Mouse (Mus musculus) cortical plate, adult 2 months (tissue): ENCODE measurements around the gene Cenpu. TPM values are rescaled to one million over a fixed set of nuclear protein-coding genes. Genes with fewer than 3 reads are reported as not detected.

ENCODE experiments used
- H3K27ac ChIP-seq: fragments of 200-500 bp; 2 replicates; pipeline ENCODE4 v1.5.1; 2012; ENCODE audit warnings: low read length, control low read depth, inconsistent platforms; ENCODE audit not compliant: insufficient read depth
- H3K4me1 ChIP-seq: fragments of 200-500 bp; 2 replicates; pipeline ENCODE4 v1.6.1; 2011; ENCODE audit warnings: low read length; ENCODE audit not compliant: control insufficient read depth, insufficient read depth
- H3K4me3 ChIP-seq: fragments of 200-500 bp; 2 replicates; pipeline ENCODE4 v1.5.1; 2011; ENCODE audit warnings: mild to moderate bottlenecking, low read length, control low read depth; ENCODE audit not compliant: insufficient read depth
- CTCF ChIP-seq: fragments of 200-500 bp; IDR thresholded peaks from 2 replicates; pipeline ENCODE4 v1.5.1; 2011; ENCODE audit warnings: mild to moderate bottlenecking, control low read depth, low read length; ENCODE audit not compliant: insufficient read depth; ENCODE audit errors: extremely low read depth
- POLR2A ChIP-seq: fragments of 200-500 bp; IDR thresholded peaks from 2 replicates; pipeline ENCODE4 v1.6.1; 2011; ENCODE audit warnings: mild to moderate bottlenecking, low read length, control low read depth; ENCODE audit not compliant: insufficient read depth; ENCODE audit errors: extremely low read depth
- polyA plus RNA-seq: library from polyadenylated mRNA; depleted of rRNA; stranded (reverse); fragments of >200 nt; gene quantifications from 2 replicates; pipeline ENCODE4 v1.2.3, GENCODE M21; 2012

Cenpu gene
- polyA plus RNA-seq, 1 experiment: 3.2 TPM

GRCm38 (mm10) chr8:46593772-46594171, 41.9 kb downstream of the Cenpu start:
- H3K4me3 ChIP-seq: no peak overlapping the region

GRCm38 (mm10) chr8:46595593-46595992, 43.8 kb downstream of the Cenpu start:
- Histone ChIP-seq H3K4me1 (no peaks in the 10 kb centered on the region), H3K4me3 (no peak overlapping the region), H3K27ac (no peak overlapping the region)
- TF ChIP-seq CTCF (no peak), POLR2A (no peak)

More at GRCm38 (mm10) chr8:46593772-46594171, 41.9 kb downstream of the Cenpu start:
- H3K4me1 ChIP-seq: no peaks in the 10 kb centered on the region
- TF ChIP-seq CTCF (no peak), POLR2A (no peak)
- no peak overlapping the region for H3K27ac ChIP-seq

DNA sequence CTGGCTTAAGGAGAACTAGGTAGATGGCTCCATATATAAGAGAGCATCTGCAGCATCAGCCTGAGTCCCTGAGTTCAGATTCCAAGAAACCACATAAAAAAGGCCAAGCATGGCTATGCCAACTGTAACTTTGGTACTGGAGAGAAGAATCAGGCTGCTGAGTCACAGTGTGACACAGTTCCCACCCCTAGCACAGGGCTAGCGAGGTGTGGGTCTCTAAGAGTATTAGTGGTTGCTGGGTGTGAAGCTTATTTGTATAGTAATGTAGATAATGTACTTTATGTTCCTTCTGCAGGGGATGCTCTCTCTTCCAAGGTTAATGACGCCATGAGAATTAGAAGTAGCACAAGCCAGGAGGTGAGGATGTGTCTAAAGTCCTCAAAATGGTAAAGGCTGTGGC, 44.7 kb downstream of the Cenpu start:
- no peak overlapping the region for H3K27ac ChIP-seq
- no peak overlapping the region for H3K4me3 ChIP-seq
- no peak for TF ChIP-seq POLR2A
- no peak for TF ChIP-seq CTCF
- H3K4me1 ChIP-seq: no peaks in the 10 kb centered on the region

DNA sequence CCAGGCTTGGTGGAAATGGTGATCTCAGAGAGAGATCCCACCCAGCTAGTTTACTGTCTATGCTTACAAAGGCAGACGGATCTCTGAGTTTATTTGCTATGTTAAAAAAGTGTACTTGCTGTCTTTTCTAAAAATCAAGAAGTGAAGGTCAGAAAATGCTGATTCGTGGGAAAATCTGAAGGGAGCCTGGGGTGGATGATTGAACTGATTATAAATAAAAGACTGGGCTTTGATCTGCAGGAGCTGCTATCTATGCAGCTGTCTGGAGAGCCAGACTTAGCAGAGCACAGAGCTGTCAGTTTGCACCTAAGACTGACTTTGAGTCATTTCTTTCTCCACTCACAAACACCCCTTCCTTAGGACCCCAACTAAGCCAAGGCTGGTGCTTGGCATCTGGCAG, 45.6 kb downstream of the Cenpu start:
- TF ChIP-seq POLR2A (no peak), CTCF (no peak)
- H3K27ac ChIP-seq: no peak overlapping the region
- no peak overlapping the region for H3K4me3 ChIP-seq
- no peaks in the 10 kb centered on the region for H3K4me1 ChIP-seq

- TF ChIP-seq CTCF (no peak), POLR2A (no peak)
- H3K4me1 ChIP-seq: no peaks in the 10 kb centered on the region
- no peak overlapping the region for H3K4me3 ChIP-seq
- no peak overlapping the region for H3K27ac ChIP-seq
These were observed 46.3 kb downstream of the Cenpu start for GRCm38 (mm10) chr8:46598114-46598513.

DNA sequence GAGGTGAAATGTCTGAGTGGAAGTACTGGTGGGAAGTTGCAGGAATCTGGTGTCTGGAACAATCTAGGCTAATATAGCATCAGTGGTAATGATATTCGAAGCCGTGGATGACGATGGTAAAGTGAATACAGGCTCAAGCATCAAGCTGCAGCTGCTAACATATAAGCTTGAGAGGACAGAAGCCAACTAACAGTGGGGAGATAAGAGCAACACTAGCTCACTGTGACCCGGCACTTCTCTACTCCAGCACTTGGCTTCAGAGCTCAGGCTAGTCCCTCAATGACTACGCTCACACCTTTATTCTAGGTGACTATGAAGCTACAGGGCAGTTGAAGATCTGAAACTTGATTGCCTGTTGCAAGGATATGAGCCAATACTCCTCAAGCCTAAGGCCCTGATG, 46.9 kb downstream of the Cenpu start:
- TF ChIP-seq POLR2A (no peak), CTCF (no peak)
- H3K27ac ChIP-seq: no peak overlapping the region
- H3K4me3 ChIP-seq: no peak overlapping the region
- no peaks in the 10 kb centered on the region for H3K4me1 ChIP-seq

DNA sequence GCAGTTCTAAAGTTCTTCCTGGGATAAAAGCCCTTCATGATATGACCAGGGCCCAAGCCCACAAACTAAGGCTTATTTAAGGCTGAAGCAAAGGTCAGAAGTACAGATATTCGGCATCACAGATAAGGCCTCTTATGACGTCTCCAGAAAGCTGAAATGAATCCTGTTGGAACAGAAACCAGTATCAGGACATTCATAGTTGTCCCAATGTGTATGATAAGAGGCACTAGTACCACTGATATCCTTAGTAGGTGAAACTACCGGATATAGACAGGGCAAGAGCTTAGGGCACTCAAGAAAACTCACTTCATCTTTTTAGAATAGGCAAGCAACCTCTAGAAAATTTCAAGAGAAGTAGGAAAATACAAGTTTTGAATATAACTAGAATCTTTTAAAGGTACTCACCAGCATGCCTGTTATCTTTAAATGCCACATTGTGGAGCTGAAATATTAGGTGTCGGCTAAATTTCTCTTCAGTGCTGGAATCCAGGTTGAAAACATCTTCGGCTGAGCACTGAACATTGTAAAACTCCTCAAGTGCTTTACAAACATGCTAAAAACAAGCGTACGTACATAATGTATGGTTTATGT, 47.6 kb downstream of the Cenpu start:
- Histone ChIP-seq H3K27ac (no peak overlapping the region), H3K4me3 (no peak overlapping the region), H3K4me1 (no peaks in the 10 kb centered on the region)
- TF ChIP-seq POLR2A: no peak

DNA sequence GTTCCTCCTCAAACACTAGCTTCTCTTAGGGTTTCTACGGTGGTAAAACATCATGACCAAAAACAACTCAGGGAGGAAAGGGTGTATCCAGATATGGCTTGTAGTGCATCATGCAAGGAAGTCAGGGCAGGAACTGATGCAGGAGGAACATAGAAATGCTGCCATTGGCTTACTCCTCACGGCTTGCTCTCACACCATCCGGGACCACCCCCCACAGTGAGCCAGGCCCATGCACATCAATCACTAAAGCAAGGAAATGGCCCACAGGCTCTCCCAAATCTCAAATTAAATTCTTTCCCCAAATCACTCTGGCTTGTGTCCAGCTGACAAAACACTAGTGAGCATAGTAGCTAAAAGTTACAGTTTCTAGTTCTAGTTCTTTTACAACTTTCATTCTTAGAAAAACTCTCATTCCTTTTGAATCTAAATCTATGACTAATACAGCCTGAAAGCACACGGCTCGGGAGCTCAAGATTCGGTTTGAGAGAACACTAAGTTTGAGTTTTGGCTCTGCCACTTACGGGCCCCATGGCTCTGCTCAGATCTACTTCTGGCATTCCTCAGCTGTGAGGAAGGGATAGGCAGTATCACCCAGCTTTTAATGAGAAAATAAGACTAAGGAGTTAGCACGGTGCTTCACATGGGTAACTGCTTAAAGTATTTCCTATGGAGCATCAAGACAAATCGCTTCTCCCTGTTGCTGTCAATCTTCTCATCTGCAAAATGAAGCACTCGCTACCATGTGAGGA, 49.3 kb downstream of the Cenpu start:
- H3K4me1 ChIP-seq: no peaks in the 10 kb centered on the region
- no peak overlapping the region for H3K4me3 ChIP-seq
- H3K27ac ChIP-seq: no peak overlapping the region
- no peak for TF ChIP-seq CTCF

GRCm38 (mm10) chr8:46603587-46603986, 51.8 kb downstream of the Cenpu start:
- no peaks in the 10 kb centered on the region for H3K4me1 ChIP-seq
- no peak for TF ChIP-seq POLR2A
- TF ChIP-seq CTCF: no peak
- no peak overlapping the region for H3K27ac ChIP-seq
- no peak overlapping the region for H3K4me3 ChIP-seq

GRCm38 (mm10) chr8:46606930-46607329, 55.1 kb downstream of the Cenpu start:
- Histone ChIP-seq H3K4me1 (no peaks in the 10 kb centered on the region), H3K4me3 (no peak overlapping the region), H3K27ac (no peak overlapping the region)
- TF ChIP-seq POLR2A (no peak), CTCF (no peak)

- Histone ChIP-seq H3K4me3 (no peak overlapping the region), H3K27ac (no peak overlapping the region), H3K4me1 (peaks cover 2% of the 10 kb centered on the region)
- no peak for TF ChIP-seq CTCF
- no peak for TF ChIP-seq POLR2A
These were observed 59.7 kb downstream of the Cenpu start for GRCm38 (mm10) chr8:46611557-46611956.
